Mouse (Mus musculus) kidney, embryonic 15.5 days (tissue): ENCODE data around the gene Ccr6. TPM values are rescaled to one million over a fixed set of nuclear protein-coding genes. Genes with fewer than 3 reads are reported as not detected.

ENCODE experiments used
- ATAC-seq: fragments of 200-750 bp; cut with Nextera tagmentation; replicated peaks from 2 replicates; pipeline ENCODE4 v1.8.0; 2017; ENCODE audit warnings: moderate TSS enrichment; ENCODE audit not compliant: low FRiP score
- H3K27ac ChIP-seq: fragments of 300-500 bp; sonication (generic); 2 replicates; pipeline ENCODE4 v1.5.1; 2015; ENCODE audit warnings: mild to moderate bottlenecking, inconsistent platforms
- H3K27me3 ChIP-seq: fragments of 300-500 bp; sonication (generic); 2 replicates; pipeline ENCODE4 v1.6.1; 2015; ENCODE audit warnings: inconsistent platforms
- H3K36me3 ChIP-seq: fragments of 300-500 bp; sonication (generic); 2 replicates; pipeline ENCODE4 v1.6.1; 2015; ENCODE audit warnings: inconsistent platforms
- H3K4me1 ChIP-seq: fragments of 300-500 bp; sonication (generic); 2 replicates; pipeline ENCODE4 v1.6.1; 2015; ENCODE audit warnings: inconsistent platforms
- H3K4me2 ChIP-seq: fragments of 300-500 bp; sonication (generic); 2 replicates; pipeline ENCODE4 v1.6.1; 2015; ENCODE audit warnings: moderate library complexity, mild to moderate bottlenecking, inconsistent platforms
- H3K4me3 ChIP-seq: fragments of 300-500 bp; sonication (generic); replicated peaks from 2 replicates; pipeline ENCODE4 v1.5.1; 2015; ENCODE audit warnings: mild to moderate bottlenecking, inconsistent platforms
- H3K9ac ChIP-seq: fragments of 300-500 bp; sonication (generic); 2 replicates; pipeline ENCODE4 v1.6.1; 2015; ENCODE audit warnings: mild to moderate bottlenecking, inconsistent platforms
- H3K9me3 ChIP-seq: fragments of 300-500 bp; sonication (generic); replicated peaks from 2 replicates; pipeline ENCODE4 v1.6.1; 2016; ENCODE audit warnings: inconsistent platforms
- WGBS: fragments of 180-500 bp; shearing (Covaris S2); methylation state at CpG from one replicate; pipeline ENCODE4 v1.1.7; 2015; ENCODE audit warnings: mixed read lengths; 5-methylcytosine and 5-hydroxymethylcytosine counted together
- polyA plus RNA-seq: library from polyadenylated mRNA; unstranded; fragments of >200 nt; fragmentation: Nextera tagmentation; extraction: Ambion mirVana; gene quantifications from 2 replicates; pipeline ENCODE4 v1.2.1, GENCODE M21; 2015

Gene Ccr6
- polyA plus RNA-seq, 1 experiment from 2014 or later: not detected

DNA sequence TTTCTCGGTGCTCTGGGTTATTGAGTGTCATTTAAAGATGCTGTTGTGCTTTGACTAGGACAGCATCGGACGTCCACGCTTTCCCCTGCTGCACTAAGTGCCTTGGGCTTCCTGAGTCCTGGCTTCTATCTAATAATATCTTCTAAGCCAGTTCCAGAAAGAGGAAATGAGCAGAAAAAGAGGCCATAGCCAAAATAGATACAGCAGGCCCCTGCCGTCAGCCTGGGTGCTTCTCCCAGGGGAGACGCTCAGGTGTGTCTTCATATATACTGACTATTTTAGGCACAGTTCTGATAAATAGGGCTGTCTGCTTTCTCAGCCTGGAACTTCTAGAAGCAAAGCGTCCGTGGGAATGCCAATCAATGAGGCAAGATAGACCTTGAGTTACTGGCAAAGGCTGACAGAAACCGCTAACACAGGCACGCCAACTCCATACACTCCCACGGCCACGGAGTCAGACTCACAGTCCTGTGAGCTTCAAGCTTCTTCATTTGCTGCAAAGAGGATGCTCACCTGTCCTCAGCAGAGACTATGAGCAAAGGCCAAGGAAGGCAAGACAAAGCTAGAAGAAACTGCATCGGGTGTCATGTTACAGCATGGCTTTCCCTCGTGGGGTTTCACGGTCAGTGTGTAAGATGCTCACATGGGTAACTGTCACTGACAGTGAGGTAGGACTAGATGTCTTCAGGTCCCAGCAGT is 2.3 kb downstream of the Ccr6 start:
- Histone ChIP-seq H3K9ac (no peak overlapping the region), H3K9me3 (no peaks in the 10 kb centered on the region), H3K4me3 (no peak overlapping the region), H3K27ac (no peak overlapping the region), H3K36me3 (no peaks in the 10 kb centered on the region), H3K4me1 (0 out of 2 replicates have a peak, but pooled peaks cover 9% of the 10 kb centered on the region), H3K27me3 (no peaks in the 10 kb centered on the region), H3K4me2 (no peak overlapping the region)
- 67% methylated on average over 15 of the region's 15 CpGs for WGBS
- no peak for ATAC-seq

DNA sequence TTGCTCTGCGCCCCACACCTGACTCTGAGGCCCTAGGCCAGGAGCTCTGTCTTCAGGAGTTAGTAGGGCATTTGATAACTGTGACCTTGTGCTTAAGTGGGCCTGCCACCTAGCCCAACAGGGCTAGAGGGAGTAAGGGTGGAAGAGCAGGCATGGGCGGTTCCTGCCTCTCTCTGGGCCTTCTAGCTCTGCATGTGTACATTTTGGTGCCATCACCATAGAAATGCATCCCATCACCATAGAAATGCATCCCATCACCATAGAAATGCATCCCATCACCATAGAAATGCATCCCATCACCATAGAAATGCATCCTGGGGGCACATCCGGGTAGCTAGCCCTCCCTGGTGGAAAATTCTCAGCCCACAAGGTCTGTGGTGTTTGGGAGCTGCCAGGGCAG is 3.7 kb downstream of the Ccr6 start:
- Histone ChIP-seq H3K4me1 (no peaks in the 10 kb centered on the region), H3K9me3 (no peaks in the 10 kb centered on the region), H3K27me3 (no peaks in the 10 kb centered on the region), H3K4me3 (no peak overlapping the region), H3K9ac (no peak overlapping the region), H3K27ac (no peak overlapping the region), H3K36me3 (no peaks in the 10 kb centered on the region), H3K4me2 (no peak overlapping the region)
- ATAC-seq: no peak
- WGBS: 80% methylated on average over 3 of the region's 3 CpGs

DNA sequence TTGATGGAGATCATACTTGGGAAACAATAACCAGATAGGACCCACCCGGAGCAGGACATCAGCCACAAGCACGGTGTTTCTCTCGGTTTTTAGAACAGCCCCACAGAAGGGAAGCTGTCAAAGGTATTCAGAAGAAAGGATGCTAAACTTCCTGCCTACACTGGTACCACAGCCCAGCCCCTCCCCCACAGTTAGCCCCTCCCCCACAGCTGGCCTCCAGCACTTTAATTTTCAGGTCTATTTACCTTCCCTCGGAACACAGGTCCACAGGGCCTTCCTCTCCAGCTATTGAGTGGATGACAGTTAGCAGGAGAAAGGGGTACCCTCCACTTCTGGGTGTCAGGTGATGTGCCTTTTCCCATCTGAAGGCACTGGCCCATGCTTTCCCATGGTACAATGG is 4.7 kb downstream of the Ccr6 start:
- Histone ChIP-seq H3K4me3 (no peak overlapping the region), H3K27me3 (no peaks in the 10 kb centered on the region), H3K36me3 (no peaks in the 10 kb centered on the region), H3K9me3 (no peaks in the 10 kb centered on the region), H3K4me1 (no peaks in the 10 kb centered on the region), H3K9ac (no peak overlapping the region), H3K4me2 (no peak overlapping the region), H3K27ac (no peak overlapping the region)
- ATAC-seq: no peak
- WGBS: 64% methylated on average over 4 of the region's 4 CpGs

DNA sequence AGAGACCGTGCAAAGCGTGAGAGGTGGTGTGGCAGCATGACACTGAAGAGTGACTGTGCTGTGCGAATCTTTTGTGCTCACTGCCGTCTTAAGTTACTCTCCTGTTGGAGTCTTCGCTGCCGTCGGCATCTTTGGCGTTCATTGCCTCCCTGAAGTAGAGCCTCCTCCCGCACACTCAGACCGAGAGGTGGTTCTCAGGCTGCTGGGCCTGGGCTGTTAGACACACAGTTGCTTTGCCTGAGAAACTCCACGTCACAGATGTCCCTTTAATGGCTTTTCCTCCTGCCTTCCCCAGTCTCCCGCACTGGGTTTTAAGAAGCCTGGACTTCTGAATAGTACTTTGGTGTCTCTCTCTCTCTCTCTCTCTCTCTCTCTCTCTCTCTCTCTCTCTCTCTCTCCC is 5.8 kb downstream of the Ccr6 start:
- WGBS: 56% methylated on average over 12 of the region's 12 CpGs

DNA sequence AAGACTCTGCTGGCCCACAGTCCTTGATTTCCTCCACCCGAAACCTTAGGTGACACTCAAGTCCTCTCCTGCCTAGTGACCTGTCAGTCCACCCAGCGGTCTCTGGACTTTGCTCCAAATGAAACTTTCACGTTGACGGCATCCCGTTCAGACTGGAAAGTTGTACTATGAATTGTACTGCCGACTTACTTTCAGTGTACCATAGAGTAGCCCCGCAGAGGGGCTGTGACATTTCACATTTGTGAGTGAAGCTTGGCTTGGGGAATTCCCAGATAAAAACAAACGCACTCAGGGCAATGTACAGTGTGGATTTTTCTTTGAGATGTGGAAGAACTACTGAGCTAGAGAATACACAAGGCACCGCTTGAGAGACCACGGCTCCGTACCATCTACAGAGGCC is 6.3 kb downstream of the Ccr6 start:
- no peaks in the 10 kb centered on the region for H3K27me3 ChIP-seq
- no peak overlapping the region for H3K4me3 ChIP-seq
- ATAC-seq: no peak
- H3K36me3 ChIP-seq: no peaks in the 10 kb centered on the region
- WGBS: 89% methylated on average over 11 of the region's 11 CpGs
- H3K9me3 ChIP-seq: no peaks in the 10 kb centered on the region
- no peak overlapping the region for H3K4me2 ChIP-seq
- no peak overlapping the region for H3K9ac ChIP-seq
- H3K4me1 ChIP-seq: no peaks in the 10 kb centered on the region
- no peak overlapping the region for H3K27ac ChIP-seq

More for the DNA sequence above, 5.8 kb downstream of the Ccr6 start:
- H3K9ac ChIP-seq: no peak overlapping the region
- H3K4me1 ChIP-seq: no peaks in the 10 kb centered on the region
- no peak overlapping the region for H3K27ac ChIP-seq
- ATAC-seq: no peak
- H3K4me3 ChIP-seq: no peak overlapping the region
- no peaks in the 10 kb centered on the region for H3K9me3 ChIP-seq
- no peaks in the 10 kb centered on the region for H3K27me3 ChIP-seq
- H3K4me2 ChIP-seq: no peak overlapping the region
- H3K36me3 ChIP-seq: no peaks in the 10 kb centered on the region

DNA sequence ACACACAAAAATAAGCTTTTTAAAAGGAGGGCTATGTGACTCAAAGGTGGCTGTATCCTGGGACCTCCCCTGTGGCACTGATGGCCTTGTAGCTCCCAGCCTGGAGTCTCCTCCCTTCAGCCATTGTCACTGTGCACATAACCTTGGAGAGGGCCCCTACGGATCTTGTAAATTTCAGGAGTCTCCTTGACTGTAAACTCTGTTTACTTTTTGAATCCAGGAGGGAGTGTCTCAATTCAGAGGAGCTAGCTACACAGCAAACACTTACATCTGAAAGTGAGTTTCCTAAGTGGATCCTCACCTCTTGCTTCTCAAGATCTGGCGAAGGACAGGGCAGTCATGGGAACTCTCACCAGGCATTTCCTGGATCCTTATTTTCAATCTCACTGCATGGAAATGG is 8.3 kb downstream of the Ccr6 start:
- Histone ChIP-seq H3K9ac (no peak overlapping the region), H3K9me3 (no peaks in the 10 kb centered on the region), H3K36me3 (no peaks in the 10 kb centered on the region), H3K4me2 (no peak overlapping the region), H3K4me3 (no peak overlapping the region), H3K27ac (no peak overlapping the region), H3K27me3 (no peaks in the 10 kb centered on the region), H3K4me1 (no peaks in the 10 kb centered on the region)
- ATAC-seq: no peak
- 63% methylated on average over 2 of the region's 2 CpGs for WGBS

DNA sequence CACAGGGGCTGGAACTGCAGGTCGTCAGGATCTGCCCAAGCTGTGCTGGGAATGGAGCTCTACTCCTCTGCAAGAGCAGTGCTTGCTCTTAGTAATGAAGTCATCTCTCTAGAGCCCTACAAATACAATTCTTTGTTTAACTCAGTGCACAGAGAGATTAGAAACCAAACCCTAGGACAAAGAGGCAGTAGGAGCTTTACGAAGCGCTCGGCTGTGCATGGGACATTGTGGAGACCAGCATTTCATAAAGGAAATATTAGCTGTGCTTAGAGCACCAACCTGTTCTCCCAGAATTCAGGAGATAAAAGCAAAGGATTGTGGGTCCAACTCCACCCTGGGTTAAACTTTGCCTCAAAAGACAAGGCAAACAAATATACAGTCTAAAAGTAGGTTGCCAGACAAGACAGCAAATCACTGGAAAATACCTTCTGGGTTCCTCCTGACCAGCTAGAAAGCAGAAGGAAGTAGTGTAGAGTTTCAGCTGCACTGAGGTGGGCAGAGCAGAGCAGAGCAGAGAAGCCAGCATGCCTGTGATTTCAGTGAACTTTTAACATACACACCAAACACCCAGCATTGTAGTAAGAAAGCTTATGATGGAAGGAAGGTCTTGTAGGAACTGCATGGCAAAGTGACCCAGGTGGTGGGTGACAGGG is 10.4 kb downstream of the Ccr6 start:
- Histone ChIP-seq H3K4me1 (no peaks in the 10 kb centered on the region), H3K4me2 (no peak overlapping the region), H3K27me3 (no peaks in the 10 kb centered on the region), H3K9me3 (no peaks in the 10 kb centered on the region), H3K4me3 (no peak overlapping the region), H3K9ac (no peak overlapping the region), H3K36me3 (no peaks in the 10 kb centered on the region), H3K27ac (no peak overlapping the region)
- 78% methylated on average over 4 of the region's 4 CpGs for WGBS
- ATAC-seq: no peak

DNA sequence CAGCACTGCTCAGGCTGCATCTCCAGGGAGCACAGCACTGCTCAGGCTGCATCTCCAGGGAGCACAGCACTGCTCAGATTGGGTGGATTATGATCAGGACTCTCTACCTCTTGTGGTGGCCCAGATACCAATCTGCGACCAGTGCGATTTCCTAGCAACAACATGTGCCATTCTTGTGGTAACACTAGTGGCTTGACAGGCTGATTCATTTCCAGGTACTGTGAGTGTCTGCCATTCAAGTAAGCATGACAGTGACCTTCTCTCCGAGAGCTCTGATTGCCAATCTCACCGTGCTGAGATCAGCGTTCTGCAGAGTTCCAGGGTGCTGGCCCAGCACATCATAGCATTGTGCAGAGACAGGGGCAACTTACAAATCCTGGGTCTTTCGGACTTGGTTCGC is 15.9 kb downstream of the Ccr6 start:
- WGBS: 92% methylated on average over 7 of the region's 7 CpGs
- Histone ChIP-seq H3K9me3 (no peaks in the 10 kb centered on the region), H3K4me2 (no peak overlapping the region), H3K27me3 (no peaks in the 10 kb centered on the region), H3K36me3 (no peaks in the 10 kb centered on the region), H3K9ac (no peak overlapping the region), H3K4me3 (no peak overlapping the region), H3K27ac (no peak overlapping the region), H3K4me1 (no peaks in the 10 kb centered on the region)
- no peak for ATAC-seq

DNA sequence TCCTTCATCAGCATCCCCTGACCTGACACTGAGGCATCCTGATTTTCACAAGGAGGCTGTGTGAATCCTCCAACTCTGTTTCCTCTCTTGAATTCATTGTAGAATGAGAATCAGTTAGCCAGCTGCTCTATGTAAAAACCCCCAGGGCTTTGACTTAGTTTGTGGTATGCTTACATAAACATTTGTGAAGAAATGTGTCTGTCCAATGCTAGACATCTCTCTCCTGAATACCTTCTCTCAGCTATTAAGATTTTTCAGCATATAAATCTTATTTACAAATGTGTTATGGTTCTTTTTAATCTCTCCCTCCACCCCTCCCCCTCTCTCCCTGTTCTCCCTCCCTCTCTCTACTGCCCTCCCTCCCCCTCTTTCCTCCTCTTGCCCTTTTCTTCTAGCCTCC is 18.4 kb downstream of the Ccr6 start:
- Histone ChIP-seq H3K27me3 (no peaks in the 10 kb centered on the region), H3K4me2 (no peak overlapping the region), H3K4me3 (no peak overlapping the region), H3K9ac (no peak overlapping the region), H3K36me3 (no peaks in the 10 kb centered on the region), H3K4me1 (peaks cover 5% of the 10 kb centered on the region; the same call in 1 of the 2 replicates), H3K9me3 (no peaks in the 10 kb centered on the region), H3K27ac (0 out of 2 replicates have a peak overlapping the region, but pooled peaks have one; percentile 45)
- ATAC-seq: 0 out of 2 replicates have a peak, but pooled peaks have one; percentile 6

DNA sequence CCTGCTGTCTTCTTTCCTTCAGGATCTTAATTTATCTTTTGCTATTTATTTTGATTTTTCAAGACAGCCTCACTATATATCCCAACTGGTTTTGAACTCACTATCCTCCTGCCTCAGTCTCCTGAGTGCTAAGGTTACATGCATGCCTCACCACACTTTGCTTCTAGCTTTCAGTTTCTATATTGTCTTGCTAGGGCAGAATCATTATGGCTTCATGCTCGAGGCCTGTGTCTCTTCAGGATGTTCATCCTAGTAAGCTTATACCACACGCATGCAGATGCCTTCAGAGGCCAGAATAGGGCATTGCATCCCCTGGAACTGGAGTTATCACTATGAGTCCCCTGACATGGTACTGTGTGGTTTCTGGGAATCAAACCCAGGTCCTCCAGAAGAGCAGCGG is 19.1 kb downstream of the Ccr6 start:
- 75% methylated on average over 3 of the region's 3 CpGs for WGBS
- H3K4me2 ChIP-seq: no peak overlapping the region
- no peak for ATAC-seq
- no peak overlapping the region for H3K9ac ChIP-seq
- no peaks in the 10 kb centered on the region for H3K9me3 ChIP-seq
- H3K27me3 ChIP-seq: no peaks in the 10 kb centered on the region
- H3K4me3 ChIP-seq: no peak overlapping the region
- peaks cover 6% of the 10 kb centered on the region; the same call in 1 of the 2 replicates for H3K4me1 ChIP-seq
- H3K27ac ChIP-seq: no peak overlapping the region
- H3K36me3 ChIP-seq: no peaks in the 10 kb centered on the region

DNA sequence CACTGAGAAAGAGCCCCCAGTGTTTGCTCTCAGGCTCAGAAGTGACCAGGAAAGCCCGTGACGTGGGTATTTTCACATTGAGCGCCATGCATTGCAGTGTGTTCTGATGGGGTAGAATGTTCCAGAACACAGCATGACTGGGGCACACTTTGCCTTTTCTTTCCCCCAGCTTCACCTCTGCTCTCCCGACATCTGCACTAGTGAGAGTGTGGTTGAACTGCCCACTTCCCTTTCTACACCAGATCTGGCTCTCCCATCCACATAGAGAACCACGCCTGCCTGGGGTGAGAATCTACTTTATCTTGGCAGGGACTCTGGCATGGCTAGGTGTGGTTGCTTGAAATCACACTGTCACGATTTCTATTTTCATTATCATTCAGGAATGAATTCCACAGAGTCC is 19.7 kb downstream of the Ccr6 start:
- Histone ChIP-seq H3K27me3 (no peaks in the 10 kb centered on the region), H3K4me1 (peaks cover 6% of the 10 kb centered on the region; the same call in 1 of the 2 replicates), H3K36me3 (no peaks in the 10 kb centered on the region), H3K9ac (no peak overlapping the region), H3K4me3 (no peak overlapping the region), H3K9me3 (no peaks in the 10 kb centered on the region), H3K27ac (no peak overlapping the region), H3K4me2 (no peak overlapping the region)
- no peak for ATAC-seq
- WGBS: 83% methylated on average over 6 of the region's 6 CpGs

DNA sequence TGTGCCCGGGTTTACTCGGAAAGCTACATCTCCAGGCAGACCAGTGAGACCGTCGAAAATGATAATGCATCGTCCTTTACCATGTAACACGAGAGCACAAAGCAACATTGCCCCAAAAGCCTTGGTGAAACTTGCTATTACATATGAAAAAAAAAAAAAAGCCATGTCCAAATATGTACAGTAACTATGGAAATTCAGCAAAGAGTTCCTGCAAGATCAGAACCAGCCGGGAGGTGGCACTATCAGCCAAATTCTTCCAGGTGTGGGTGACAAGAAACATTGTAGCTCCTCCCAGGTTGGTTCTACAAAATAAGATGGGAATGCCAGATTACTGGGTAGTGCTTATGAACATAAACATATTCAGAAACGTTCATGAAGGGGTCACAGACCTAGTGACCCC is 21.1 kb downstream of the Ccr6 start:
- no peak overlapping the region for H3K9ac ChIP-seq

More for the DNA sequence above, 21.1 kb downstream of the Ccr6 start:
- WGBS: 78% methylated on average over 8 of the region's 8 CpGs
- H3K4me1 ChIP-seq: peaks cover 6% of the 10 kb centered on the region; the same call in 1 of the 2 replicates
- H3K4me3 ChIP-seq: no peak overlapping the region
- no peaks in the 10 kb centered on the region for H3K9me3 ChIP-seq
- H3K4me2 ChIP-seq: no peak overlapping the region
- no peaks in the 10 kb centered on the region for H3K36me3 ChIP-seq
- no peak overlapping the region for H3K27ac ChIP-seq
- no peaks in the 10 kb centered on the region for H3K27me3 ChIP-seq
- ATAC-seq: no peak
